ENCODE assay signal across 11 mouse cellular contexts in the genomic region with DNA sequence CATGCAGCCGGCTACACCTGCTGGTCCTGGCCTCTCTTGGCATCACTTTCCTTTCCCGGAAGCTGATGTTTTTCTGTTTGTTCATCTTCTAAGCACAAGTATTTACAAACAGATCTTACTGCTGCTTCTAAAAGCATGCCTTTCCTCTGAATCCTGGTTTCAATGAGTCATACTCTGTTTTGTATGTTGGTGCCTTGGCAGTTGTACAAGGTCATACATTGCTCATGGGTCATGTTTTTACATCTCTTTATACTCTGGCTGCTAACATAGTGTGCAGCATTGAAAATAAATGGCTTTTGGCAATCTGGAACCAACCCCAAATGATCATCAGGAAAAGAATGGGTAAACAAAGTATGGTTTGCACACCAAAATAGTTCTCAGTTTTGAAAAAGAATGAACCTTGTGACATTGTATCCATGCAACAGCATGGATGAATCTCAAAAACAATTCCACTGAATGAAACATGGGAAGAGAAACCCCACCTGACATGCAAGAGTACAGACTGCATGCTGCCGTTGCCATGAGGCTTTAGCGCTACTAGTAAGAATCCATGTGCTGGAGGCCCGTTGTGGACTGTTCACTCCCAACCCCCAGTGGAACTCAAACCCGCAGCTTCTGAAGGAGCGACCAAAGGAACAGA. TPM values are rescaled to one million over a fixed set of nuclear protein-coding genes. Genes with fewer than 3 reads are reported as not detected.
DNase-seq lines count a peak whose midpoint lies in the region; ATAC-seq and TF ChIP-seq lines count a peak whose summit lies in the region.
"Had no signal": no experiment of that assay in that cellular context is flagged by ENCODE, and none has a peak within 500 bp of the region (broad histone marks: within the 10 kb centered on the region; RNA-seq: fewer than 3 reads in every experiment).

No protein-coding gene starts in this region.

- no peak for TF ChIP-seq POLR2A in cerebellum, adult 2 months (IDR thresholded peaks at IDR 0.05; ENCODE audit: borderline replicate concordance, insufficient read depth, low read length)

- H3K4me1 ChIP-seq in cerebellum, adult 2 months (ENCODE audit: control insufficient read depth, insufficient read depth, low read length), result peaks cover 15% of the 10 kb centered on the region
- peaks cover 8% of the 10 kb centered on the region; the same call in 1 of the 2 replicates for H3K4me1 ChIP-seq in kidney, embryonic 16.5 days (ENCODE audit: insufficient read depth, low read length)
- H3K4me1 ChIP-seq in midbrain, embryonic 14.5 days (ENCODE audit: control insufficient read depth, insufficient read depth, low read length), result peaks cover 4% of the 10 kb centered on the region; the same call in 1 of the 2 replicates

- no peaks in the 10 kb centered on the region; the same call in 1 of the 2 replicates for H3K27me3 ChIP-seq in cerebellum, adult 2 months (ENCODE audit: control insufficient read depth, insufficient read depth, low read length)
- H3K27me3 ChIP-seq in kidney, embryonic 16.5 days (ENCODE audit: insufficient read depth, low read length), result no peaks in the 10 kb centered on the region
- H3K27me3 ChIP-seq in midbrain, embryonic 14.5 days (ENCODE audit: control insufficient read depth, insufficient read depth, low read length), result no peaks in the 10 kb centered on the region

- ATAC-seq in kidney, embryonic 16.5 days (ENCODE audit: low FRiP score, low TSS enrichment), result no peak
- ATAC-seq in midbrain, embryonic 14.5 days (ENCODE audit: low FRiP score, low TSS enrichment), result no peak

- no peak overlapping the region for H3K9ac ChIP-seq in kidney, embryonic 16.5 days (replicated peaks; ENCODE audit: low read length)
- H3K9ac ChIP-seq in midbrain, embryonic 14.5 days (replicated peaks; ENCODE audit: low read length), result no peak overlapping the region

- no peaks in the 10 kb centered on the region for H3K9me3 ChIP-seq in kidney, embryonic 16.5 days (ENCODE audit: low read length)
- no peaks in the 10 kb centered on the region for H3K9me3 ChIP-seq in midbrain, embryonic 14.5 days (ENCODE audit: control insufficient read depth, low read length)
- H3K9me3 ChIP-seq: megakaryocyte, embryonic 14.5 days had no signal

- TF ChIP-seq CTCF in cerebellum, adult 2 months (IDR thresholded peaks at IDR 0.05; ENCODE audit: borderline replicate concordance, insufficient read depth, low read depth, low read length), result no peak

- 66% methylated on average over 7 of the region's 7 CpGs for WGBS in cerebellum, adult 2 months
- WGBS in kidney, embryonic 16.5 days, result 81% methylated on average over 7 of the region's 7 CpGs
- WGBS in midbrain, embryonic 14.5 days, result 93% methylated on average over 7 of the region's 7 CpGs

- DNase-seq in cerebellum, adult 2 months, result peak in 1 of 2 experiments; percentile 29
- DNase-seq in cerebellum, postnatal 14 days, result no peak
- DNase-seq in kidney, postnatal 10 days, result peak; percentile 30
- peak; percentile 54 for DNase-seq in adrenal gland, postnatal 14 days
- DNase-seq in lung, postnatal 36 days, result peak; percentile 81
- no peak for DNase-seq in spleen, adult 12 weeks (ENCODE audit: low spot score)
- no peak for DNase-seq in midbrain, embryonic 14.5 days
- DNase-seq: embryo, embryonic 11 days had no signal

- peak overlapping the region; percentile 12; the same call in 1 of the 2 replicates for H3K27ac ChIP-seq in cerebellum, adult 2 months (ENCODE audit: insufficient read depth, low read length)
- no peak overlapping the region for H3K27ac ChIP-seq in kidney, embryonic 16.5 days (ENCODE audit: low read length)
- H3K27ac ChIP-seq in midbrain, embryonic 14.5 days (replicated peaks; ENCODE audit: low read depth, low read length), result no peak overlapping the region

- no peak overlapping the region for H3K4me2 ChIP-seq in kidney, embryonic 16.5 days (replicated peaks; ENCODE audit: low read depth, low read length)
- H3K4me2 ChIP-seq in midbrain, embryonic 14.5 days (ENCODE audit: low read length), result no peak overlapping the region

- no peaks in the 10 kb centered on the region for H3K36me3 ChIP-seq in kidney, embryonic 16.5 days (ENCODE audit: insufficient read depth, low read length)
- H3K36me3 ChIP-seq in midbrain, embryonic 14.5 days (ENCODE audit: control insufficient read depth, insufficient read depth, low read length), result no peaks in the 10 kb centered on the region

- no peak overlapping the region for H3K4me3 ChIP-seq in cerebellum, adult 2 months (replicated peaks; ENCODE audit: insufficient read depth, low read depth, low read length)
- H3K4me3 ChIP-seq in kidney, embryonic 16.5 days (ENCODE audit: low read length), result no peak overlapping the region
- H3K4me3 ChIP-seq in midbrain, embryonic 14.5 days (replicated peaks; ENCODE audit: low read depth, low read length), result no peak overlapping the region
- H3K4me3 ChIP-seq: megakaryocyte, embryonic 14.5 days had no signal

RNA-seq across cellular contexts. Expression of gene Galnt15, which starts 13.5 kb away (rescaled TPM):
- 14.5 and 16.7 TPM in 2 replicates for polyA plus RNA-seq in cerebellum, adult 2 months (2012; rRNA removed)
- polyA plus RNA-seq in kidney, embryonic 16.5 days (2015; fragmentation: Nextera tagmentation; extraction: Ambion mirVana), result 0.61 and 0.66 TPM in 2 replicates
- 8.9 and 17.0 TPM in 2 replicates for total RNA-seq in adrenal gland, postnatal 14 days (2021)
- polyA plus RNA-seq in midbrain, embryonic 14.5 days (2014; fragmentation: Nextera tagmentation; extraction: Ambion mirVana), result 0.25 and 0.39 TPM in 2 replicates
- total RNA-seq: neutrophil, adult 5-6 weeks had no signal

Comparison
In these comparisons a context has a peak if more than half of its experiments do, and no peak if none do; other contexts are left out.
1. DNase-seq: peak in kidney, postnatal 10 days (single experiment), adrenal gland, postnatal 14 days (single experiment) and lung, postnatal 36 days (single experiment); none in cerebellum, postnatal 14 days (0 of 2), spleen, adult 12 weeks (single experiment) and midbrain, embryonic 14.5 days (single experiment).